Mouse (Mus musculus) T-helper 1 cell (primary cell): Measurements from ENCODE around the gene Tmem208.
"Not testable (repeated sequence)": the region's sequence is repeated elsewhere in the genome, so short reads cannot be mapped to it uniquely, and the experiment has no call there.

ENCODE experiments used
- in situ Hi-C: fragments of 300-600 bp; cut with MboI, MseI; formaldehyde crosslinking; loops from one replicate; pipeline ENCODE4 v1.15.1; 2025; ENCODE audit warnings: high pct_unique_total_duplicates

Tmem208 gene

GRCm38 (mm10) chr8:105326141-105326672 lies at the start of gene Tmem208, which contains the start of gene Lrrc29:
Gene Tmem208, plus strand, starts transcription at chr8:105326354.
Gene Lrrc29, minus strand, starts transcription at chr8:105326278.
- in situ Hi-C loops = no loop called here

- in situ Hi-C loops = no loop called here
These were observed 47.2 kb upstream of the Tmem208 start for GRCm38 (mm10) chr8:105278911-105279334.

GRCm38 (mm10) chr8:105280567-105280966 lies 45.6 kb upstream of the Tmem208 start:
- in situ Hi-C loops = no loop called here

- in situ Hi-C loops = no loop called here
These were observed 44.3 kb upstream of the Tmem208 start for GRCm38 (mm10) chr8:105281821-105282220.

- in situ Hi-C loops = no loop called here
These were observed 43.9 kb upstream of the Tmem208 start for GRCm38 (mm10) chr8:105282239-105282638.

- in situ Hi-C loops = no loop called here
These were observed 43.1 kb upstream of the Tmem208 start for GRCm38 (mm10) chr8:105283074-105283473.

- in situ Hi-C loops = no loop called here
These were observed 40.6 kb upstream of the Tmem208 start for GRCm38 (mm10) chr8:105285514-105285913.

- in situ Hi-C loops = no loop called here
These were observed 39.2 kb upstream of the Tmem208 start for GRCm38 (mm10) chr8:105286907-105287306.

GRCm38 (mm10) chr8:105288231-105288630 lies 37.9 kb upstream of the Tmem208 start:
- in situ Hi-C loops = no loop called here

- in situ Hi-C loops = no loop called here
These were observed 37.0 kb upstream of the Tmem208 start for GRCm38 (mm10) chr8:105288958-105289732.

GRCm38 (mm10) chr8:105289805-105290460 lies 36.2 kb upstream of the Tmem208 start, which contains the start of gene 4931428F04Rik:
Gene 4931428F04Rik, minus strand, starts transcription at chr8:105289864.
- in situ Hi-C loops = no loop called here

GRCm38 (mm10) chr8:105290554-105291314 lies 35.4 kb upstream of the Tmem208 start:
- in situ Hi-C loops = no loop called here

GRCm38 (mm10) chr8:105291364-105291763 lies 34.8 kb upstream of the Tmem208 start:
- in situ Hi-C loops = not testable (repeated sequence)

GRCm38 (mm10) chr8:105291802-105292201 lies 34.4 kb upstream of the Tmem208 start:
- in situ Hi-C loops = not testable (repeated sequence)

GRCm38 (mm10) chr8:105292471-105292870 lies 33.7 kb upstream of the Tmem208 start:
- in situ Hi-C loops = no loop called here

- in situ Hi-C loops = no loop called here
These were observed 32.7 kb upstream of the Tmem208 start for GRCm38 (mm10) chr8:105293405-105293804.

GRCm38 (mm10) chr8:105294776-105295175 lies 31.4 kb upstream of the Tmem208 start:
- in situ Hi-C loops = no loop called here

GRCm38 (mm10) chr8:105295256-105295655 lies 30.9 kb upstream of the Tmem208 start:
- in situ Hi-C loops = no loop called here

GRCm38 (mm10) chr8:105295895-105296573 lies 30.1 kb upstream of the Tmem208 start, which contains the start of gene Exoc3l:
Gene Exoc3l, minus strand, starts transcription at chr8:105296101.
- in situ Hi-C loops = no loop called here

GRCm38 (mm10) chr8:105297511-105298192 lies 28.5 kb upstream of the Tmem208 start, which contains the start of gene E2f4:
Gene E2f4, plus strand, starts transcription at chr8:105297663.
- in situ Hi-C loops = no loop called here
